Mouse (Mus musculus) left cerebral cortex, adult 11 months (tissue): ENCODE measurements around the gene Rap1gds1.

ENCODE experiments used
- DNase-seq: peaks from one replicate; pipeline ENCODE4 v3.0.0; 2022; ENCODE audit warnings: low spot score

Gene Rap1gds1

GRCm38 (mm10) chr3:139048701-139049622 is 26.0 kb downstream of the Rap1gds1 start:
- DNase-seq = no peak

- no peak for DNase-seq
Measured at GRCm38 (mm10) chr3:139042433-139042854, 32.6 kb downstream of the Rap1gds1 start.

GRCm38 (mm10) chr3:139041921-139042320 is 33.1 kb downstream of the Rap1gds1 start:
- DNase-seq = no peak

GRCm38 (mm10) chr3:139037030-139037429 is 38.0 kb downstream of the Rap1gds1 start:
- no peak for DNase-seq

- DNase-seq = no peak
Measured at GRCm38 (mm10) chr3:139033179-139033578, 41.8 kb downstream of the Rap1gds1 start.

- no peak for DNase-seq
Measured at GRCm38 (mm10) chr3:139030644-139031227, 44.3 kb downstream of the Rap1gds1 start.

GRCm38 (mm10) chr3:139025077-139025476 is 49.9 kb downstream of the Rap1gds1 start:
- no peak for DNase-seq

GRCm38 (mm10) chr3:139023585-139023984 is 51.4 kb downstream of the Rap1gds1 start:
- DNase-seq = no peak

- DNase-seq = peak; percentile 47
Measured at GRCm38 (mm10) chr3:139012352-139012751, 62.6 kb downstream of the Rap1gds1 start.

- DNase-seq = no peak
Measured at GRCm38 (mm10) chr3:139005669-139006068, 69.3 kb downstream of the Rap1gds1 start.

GRCm38 (mm10) chr3:139002774-139003173 is 72.2 kb downstream of the Rap1gds1 start:
- DNase-seq = no peak

- no peak for DNase-seq
Measured at GRCm38 (mm10) chr3:139000071-139000867, 74.7 kb downstream of the Rap1gds1 start.

- no peak for DNase-seq
Measured at GRCm38 (mm10) chr3:138993473-138993872, 81.5 kb downstream of the Rap1gds1 start.

GRCm38 (mm10) chr3:138991367-138991766 is 83.6 kb downstream of the Rap1gds1 start:
- DNase-seq = no peak

GRCm38 (mm10) chr3:138989141-138989540 is 85.9 kb downstream of the Rap1gds1 start:
- DNase-seq = no peak

GRCm38 (mm10) chr3:138988004-138988403 is 87.0 kb downstream of the Rap1gds1 start:
- no peak for DNase-seq

- DNase-seq = no peak
Measured at GRCm38 (mm10) chr3:138982249-138982648, 92.8 kb downstream of the Rap1gds1 start.

- no peak for DNase-seq
Measured at GRCm38 (mm10) chr3:138977413-138977812, 97.6 kb downstream of the Rap1gds1 start.

- DNase-seq = no peak
Measured at GRCm38 (mm10) chr3:138967627-138968026, 107.4 kb downstream of the Rap1gds1 start.

GRCm38 (mm10) chr3:138958527-138958926 is 116.5 kb downstream of the Rap1gds1 start:
- no peak for DNase-seq

GRCm38 (mm10) chr3:138955220-138955619 is 119.8 kb downstream of the Rap1gds1 start:
- no peak for DNase-seq

- peak; percentile 35 for DNase-seq
Measured at GRCm38 (mm10) chr3:138949081-138949480, 125.9 kb downstream of the Rap1gds1 start.
